Mouse (Mus musculus): Measurements from ENCODE around the gene Prkaca. TPM values are rescaled to one million over a fixed set of nuclear protein-coding genes. Genes with fewer than 3 reads are reported as not detected.

The Prkaca gene
- polyA plus RNA-seq, 1 experiment from 2014 or later = 215 TPM

DNA sequence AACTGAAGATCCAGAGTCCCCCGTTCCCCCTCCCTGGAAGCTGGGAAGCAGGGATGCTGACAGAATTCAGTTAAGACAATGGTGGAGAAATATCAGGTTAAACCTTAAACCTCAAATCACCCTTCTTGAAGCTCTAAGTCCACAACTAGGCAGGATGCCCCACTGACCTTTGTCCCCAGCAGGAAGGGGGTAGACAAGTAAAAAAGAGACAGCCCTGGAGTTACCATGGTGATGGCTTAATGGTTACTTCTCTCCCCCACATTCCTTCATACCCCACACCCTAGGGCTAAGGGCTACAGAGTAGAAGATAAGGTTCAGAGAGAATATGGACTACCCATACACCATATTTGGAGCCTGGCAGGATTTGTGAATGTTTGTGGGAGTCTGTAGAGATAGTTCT, 50.8 kb downstream of the Prkaca start:
- Histone ChIP-seq H3K36me3 (no peaks in the 10 kb centered on the region), H3K27ac (no peak overlapping the region), H3K4me1 (peaks cover 15% of the 10 kb centered on the region; the same call in 1 of the 2 replicates), H3K9me3 (no peaks in the 10 kb centered on the region), H3K27me3 (replicated peaks) (peaks cover 45% of the 10 kb centered on the region), H3K4me3 (no peak overlapping the region), H3K9ac (no peak overlapping the region), H3K4me2 (replicated peaks) (no peak overlapping the region)
- 63% methylated on average over 1 of the region's 1 CpGs for WGBS
- ATAC-seq (ENCODE audit: low FRiP score, low read depth) = no peak

DNA sequence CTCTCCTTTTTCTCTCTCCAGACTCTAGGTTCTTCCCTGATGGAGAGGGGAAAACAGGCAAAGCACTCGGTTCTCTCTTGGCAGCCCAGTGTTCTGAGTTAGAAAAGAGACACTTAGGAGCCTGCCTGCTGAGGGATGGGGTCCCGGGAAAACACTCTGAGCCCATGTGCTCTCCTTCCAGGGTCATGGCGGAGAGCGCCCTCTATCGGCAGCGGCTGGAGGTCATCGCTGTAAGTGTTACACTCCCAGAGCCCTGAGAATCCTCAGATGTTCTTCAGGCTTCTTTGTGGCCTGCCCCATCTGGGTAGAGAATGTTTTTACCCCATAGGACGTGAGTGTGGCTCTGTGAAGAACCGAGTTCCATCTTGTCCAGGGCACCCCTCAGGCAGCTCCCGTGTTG, 51.4 kb downstream of the Prkaca start:
- Histone ChIP-seq H3K9ac (no peak overlapping the region), H3K36me3 (no peaks in the 10 kb centered on the region), H3K4me2 (replicated peaks) (no peak overlapping the region), H3K27ac (no peak overlapping the region), H3K9me3 (no peaks in the 10 kb centered on the region), H3K4me1 (peaks cover 15% of the 10 kb centered on the region; the same call in 1 of the 2 replicates), H3K4me3 (no peak overlapping the region), H3K27me3 (replicated peaks) (peaks cover 45% of the 10 kb centered on the region)
- 10% methylated on average over 10 of the region's 10 CpGs for WGBS
- no peak for ATAC-seq (ENCODE audit: low FRiP score, low read depth)

DNA sequence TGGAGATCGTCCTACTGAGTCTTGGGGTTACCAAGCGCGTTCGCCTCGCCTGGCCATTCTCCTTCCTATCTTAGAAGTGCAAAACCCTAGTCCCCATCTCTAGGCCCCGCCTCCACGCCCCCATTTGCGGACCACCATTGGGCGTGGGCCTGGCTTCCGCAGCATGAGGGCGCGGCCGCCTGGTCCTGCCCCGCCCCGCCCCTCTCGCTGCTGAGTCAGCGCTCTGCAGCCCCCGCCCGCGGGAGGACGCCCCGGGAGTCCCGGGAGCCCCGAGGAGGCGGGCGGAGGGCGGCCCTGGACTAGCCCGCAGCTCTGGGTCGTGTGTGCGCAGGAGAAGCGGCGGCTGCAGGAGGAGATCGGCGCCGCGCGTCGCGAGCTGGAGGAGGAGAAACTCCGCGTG, 53.1 kb downstream of the Prkaca start:
- peaks cover 15% of the 10 kb centered on the region; the same call in 1 of the 2 replicates for H3K4me1 ChIP-seq
- H3K36me3 ChIP-seq = no peaks in the 10 kb centered on the region
- H3K9ac ChIP-seq = peak overlapping the region; percentile 57
- peak overlapping the region; percentile 49 for H3K4me3 ChIP-seq
- no peaks in the 10 kb centered on the region for H3K9me3 ChIP-seq
- peaks cover 38% of the 10 kb centered on the region for H3K27me3 ChIP-seq (replicated peaks)
- ATAC-seq (ENCODE audit: low FRiP score, low read depth) = peak; percentile 60
- no peak overlapping the region for H3K27ac ChIP-seq
- peak overlapping the region; percentile 88 for H3K4me2 ChIP-seq (replicated peaks)
- WGBS = 1% methylated on average over 41 of the region's 41 CpGs

DNA sequence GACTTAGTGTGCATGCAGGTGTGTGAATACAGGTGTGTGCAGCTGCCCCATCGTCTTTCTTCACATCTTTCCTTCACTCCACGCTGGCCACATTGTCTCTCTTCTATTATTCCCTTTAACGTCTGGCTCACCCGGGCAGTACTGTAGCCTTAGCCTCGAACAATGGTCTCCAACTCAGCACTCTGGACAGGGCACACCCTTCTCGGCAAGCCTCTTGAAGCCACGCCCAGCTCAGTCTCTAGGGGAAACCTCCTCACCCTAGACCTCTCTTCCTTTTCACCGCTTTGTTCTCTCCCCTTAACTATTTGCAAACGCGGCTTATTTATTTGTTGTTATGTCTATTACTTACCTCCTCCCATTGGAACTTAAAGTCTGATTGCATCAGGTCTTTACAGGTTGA, 54.7 kb downstream of the Prkaca start:
- no peaks in the 10 kb centered on the region for H3K36me3 ChIP-seq
- peaks cover 10% of the 10 kb centered on the region; the same call in 1 of the 2 replicates for H3K4me1 ChIP-seq
- ATAC-seq (ENCODE audit: low FRiP score, low read depth) = no peak
- H3K27me3 ChIP-seq (replicated peaks) = peaks cover 31% of the 10 kb centered on the region
- no peak overlapping the region for H3K4me3 ChIP-seq
- no peak overlapping the region for H3K27ac ChIP-seq
- WGBS = 13% methylated on average over 10 of the region's 10 CpGs
- no peaks in the 10 kb centered on the region for H3K9me3 ChIP-seq
- H3K9ac ChIP-seq = no peak overlapping the region
- H3K4me2 ChIP-seq (replicated peaks) = no peak overlapping the region

DNA sequence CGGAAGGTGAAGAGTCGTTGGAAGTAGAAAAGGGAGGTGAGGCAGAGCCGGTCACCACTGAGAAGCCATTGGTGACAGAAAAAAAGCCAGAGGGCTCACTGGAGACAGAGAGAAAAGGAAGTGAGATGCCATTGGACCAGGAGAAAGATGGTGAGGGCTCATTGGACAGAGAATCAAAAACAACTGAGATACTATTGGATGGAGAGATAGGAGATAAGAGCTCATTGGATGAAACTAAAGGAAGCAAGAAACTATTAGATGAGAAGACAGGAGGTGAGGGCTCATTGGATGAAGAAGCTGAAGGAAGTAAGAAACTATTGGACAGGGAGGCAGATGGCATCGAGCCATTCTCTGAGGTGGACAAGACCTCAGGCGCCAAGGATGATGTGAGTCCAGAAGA, 56.5 kb downstream of the Prkaca start:
- no peaks in the 10 kb centered on the region for H3K36me3 ChIP-seq
- peaks cover 12% of the 10 kb centered on the region; the same call in 1 of the 2 replicates for H3K4me1 ChIP-seq
- WGBS = 91% methylated on average over 5 of the region's 5 CpGs
- H3K27ac ChIP-seq = no peak overlapping the region
- peaks cover 29% of the 10 kb centered on the region for H3K27me3 ChIP-seq (replicated peaks)
- H3K9ac ChIP-seq = no peak overlapping the region
- no peak for ATAC-seq (ENCODE audit: low FRiP score, low read depth)
- H3K4me2 ChIP-seq (replicated peaks) = no peak overlapping the region
- no peaks in the 10 kb centered on the region for H3K9me3 ChIP-seq
- H3K4me3 ChIP-seq = no peak overlapping the region

DNA sequence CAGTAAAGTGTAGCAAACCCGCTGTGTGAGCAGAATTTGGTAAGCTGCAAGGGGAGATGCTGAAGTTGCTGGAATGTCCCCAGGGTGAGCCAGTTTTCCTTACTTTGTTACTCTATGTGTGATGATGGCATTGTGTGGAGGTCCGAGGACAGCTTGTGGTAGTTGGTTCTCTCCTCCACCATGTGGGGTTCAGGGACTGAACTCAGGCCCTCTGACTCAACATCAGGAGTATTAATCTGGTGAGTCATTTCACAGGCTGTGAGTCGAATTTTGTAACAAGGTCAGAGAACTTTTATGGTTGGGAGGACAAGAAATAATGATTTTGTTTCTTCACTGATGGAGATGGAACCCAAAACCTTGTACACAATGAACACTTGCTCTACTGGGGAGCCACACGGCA, 60.0 kb downstream of the Prkaca start:
- peaks cover 17% of the 10 kb centered on the region; the same call in 1 of the 2 replicates for H3K27me3 ChIP-seq (replicated peaks)
- no peak overlapping the region for H3K9ac ChIP-seq
- H3K27ac ChIP-seq = no peak overlapping the region
- H3K36me3 ChIP-seq = no peaks in the 10 kb centered on the region
- no peak overlapping the region for H3K4me2 ChIP-seq (replicated peaks)
- 78% methylated on average over 4 of the region's 4 CpGs for WGBS
- 0 out of 2 replicates have a peak, but pooled peaks cover 2% of the 10 kb centered on the region for H3K4me1 ChIP-seq
- no peak for ATAC-seq (ENCODE audit: low FRiP score, low read depth)
- no peaks in the 10 kb centered on the region for H3K9me3 ChIP-seq
- H3K4me3 ChIP-seq = no peak overlapping the region

DNA sequence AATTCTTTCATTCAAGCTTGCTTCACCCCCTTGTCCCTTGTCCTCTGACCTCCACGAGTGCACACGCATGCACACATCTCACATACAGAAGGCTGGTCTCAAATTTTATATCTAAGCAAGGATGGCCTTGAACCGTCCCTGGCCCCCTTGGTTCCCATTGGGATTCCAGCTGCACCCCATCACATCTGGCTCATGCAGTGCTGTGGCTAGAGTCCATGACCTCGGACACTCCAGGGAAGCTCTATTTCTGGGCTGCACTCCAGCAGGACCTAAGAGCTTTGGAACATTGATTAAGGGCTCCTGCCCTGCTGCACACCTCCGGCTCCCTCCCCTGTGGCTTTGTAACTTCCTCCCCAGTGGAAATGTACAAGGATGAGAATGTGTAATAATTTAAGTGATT, 65.2 kb downstream of the Prkaca start:
- H3K4me3 ChIP-seq = no peak overlapping the region
- H3K4me1 ChIP-seq = peaks cover 12% of the 10 kb centered on the region
- no peak overlapping the region for H3K9ac ChIP-seq
- peaks cover 36% of the 10 kb centered on the region for H3K27me3 ChIP-seq (replicated peaks)
- ATAC-seq (ENCODE audit: low FRiP score, low read depth) = no peak
- H3K27ac ChIP-seq = no peak overlapping the region
- WGBS = 85% methylated on average over 5 of the region's 5 CpGs
- no peaks in the 10 kb centered on the region for H3K36me3 ChIP-seq
- H3K9me3 ChIP-seq = no peaks in the 10 kb centered on the region
- no peak overlapping the region for H3K4me2 ChIP-seq (replicated peaks)

DNA sequence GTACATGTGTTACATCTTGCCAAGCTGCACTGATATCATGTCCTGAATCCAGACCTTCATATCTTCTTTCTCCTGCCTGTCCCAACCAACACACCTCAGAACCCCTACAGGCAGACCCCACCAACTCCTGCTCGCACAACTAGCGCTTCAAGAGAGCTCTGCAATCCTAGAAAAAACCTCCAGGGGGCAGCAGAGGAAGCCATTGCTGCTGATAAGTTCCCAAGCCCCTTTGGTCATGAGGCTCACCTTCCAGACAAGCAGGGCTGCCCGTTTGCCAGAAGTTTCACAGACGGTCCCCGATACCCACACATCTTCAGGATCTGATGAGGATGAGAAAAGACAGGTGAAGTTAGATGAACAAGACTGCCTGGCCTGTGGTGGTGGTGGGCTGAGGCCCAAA, 66.3 kb downstream of the Prkaca start:
- H3K4me1 ChIP-seq = peaks cover 15% of the 10 kb centered on the region
- H3K9me3 ChIP-seq = no peaks in the 10 kb centered on the region
- 10% methylated on average over 5 of the region's 5 CpGs for WGBS
- H3K27ac ChIP-seq = no peak overlapping the region
- no peak overlapping the region for H3K4me3 ChIP-seq
- no peaks in the 10 kb centered on the region for H3K36me3 ChIP-seq
- H3K27me3 ChIP-seq (replicated peaks) = peaks cover 47% of the 10 kb centered on the region
- peak; percentile 35 for ATAC-seq (ENCODE audit: low FRiP score, low read depth)
- H3K9ac ChIP-seq = no peak overlapping the region
- no peak overlapping the region for H3K4me2 ChIP-seq (replicated peaks)

DNA sequence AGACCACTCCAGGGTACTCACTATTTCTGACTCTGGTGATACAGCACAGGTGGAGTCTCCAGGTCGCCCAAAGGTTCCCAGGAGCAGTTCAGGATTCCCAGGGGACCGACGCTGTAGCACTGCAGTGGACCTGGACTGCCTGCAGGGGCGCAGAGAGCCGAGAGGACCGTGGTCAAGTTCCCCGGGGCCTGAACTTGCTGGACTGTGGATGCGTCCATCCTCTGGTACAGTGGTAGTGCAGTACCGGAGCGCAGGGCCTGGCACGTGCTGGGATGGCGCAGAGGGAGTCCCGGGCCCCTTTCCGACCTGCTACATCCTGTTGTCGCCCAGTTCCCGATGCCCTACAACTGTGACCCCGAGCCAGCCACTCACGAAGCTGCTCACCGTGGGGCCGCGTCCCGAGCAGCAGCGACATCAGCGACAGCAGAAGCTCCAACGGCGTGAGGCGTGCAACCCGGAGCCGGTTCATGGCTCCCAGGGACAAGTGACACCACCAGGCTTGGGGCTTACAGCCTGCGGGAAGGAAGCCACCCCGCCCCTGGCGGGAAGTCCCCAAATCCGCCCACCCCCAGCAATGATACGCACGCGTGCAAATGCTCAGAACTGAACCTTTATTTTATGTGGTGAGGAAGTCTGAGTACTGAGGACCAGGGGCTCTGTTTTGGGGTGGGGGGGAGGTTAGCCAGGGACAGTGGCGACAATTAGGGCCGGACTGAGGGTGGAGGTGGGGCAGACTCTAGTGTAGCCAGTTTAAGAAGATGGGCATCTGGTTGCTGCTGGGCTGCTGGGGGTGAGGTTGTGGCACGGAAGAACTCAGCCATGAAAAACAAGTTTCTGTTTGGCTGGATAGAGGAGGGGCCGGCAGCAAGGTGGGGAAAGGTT, 69.5 kb downstream of the Prkaca start, which contains the start of gene Il27ra:
Gene Il27ra (minus strand): TSS at position 524 of the 882 bp plus-strand sequence.
- peak within 1 kb of the TSS; percentile 31 for H3K4me3 ChIP-seq
- H3K9ac ChIP-seq = no peak within 1 kb of the TSS
- H3K36me3 ChIP-seq = no peaks in the 10 kb centered on the region
- ATAC-seq (ENCODE audit: low FRiP score, low read depth) = peak; percentile 48; the same call in 1 of the 2 replicates
- H3K27me3 ChIP-seq (replicated peaks) = peaks cover 59% of the 10 kb centered on the region
- no peaks in the 10 kb centered on the region for H3K9me3 ChIP-seq
- peaks cover 18% of the 10 kb centered on the region for H3K4me1 ChIP-seq
- WGBS = 7% methylated on average over 40 of the region's 40 CpGs
- H3K27ac ChIP-seq = no peak within 1 kb of the TSS
- H3K4me2 ChIP-seq (replicated peaks) = peak within 1 kb of the TSS; percentile 65

DNA sequence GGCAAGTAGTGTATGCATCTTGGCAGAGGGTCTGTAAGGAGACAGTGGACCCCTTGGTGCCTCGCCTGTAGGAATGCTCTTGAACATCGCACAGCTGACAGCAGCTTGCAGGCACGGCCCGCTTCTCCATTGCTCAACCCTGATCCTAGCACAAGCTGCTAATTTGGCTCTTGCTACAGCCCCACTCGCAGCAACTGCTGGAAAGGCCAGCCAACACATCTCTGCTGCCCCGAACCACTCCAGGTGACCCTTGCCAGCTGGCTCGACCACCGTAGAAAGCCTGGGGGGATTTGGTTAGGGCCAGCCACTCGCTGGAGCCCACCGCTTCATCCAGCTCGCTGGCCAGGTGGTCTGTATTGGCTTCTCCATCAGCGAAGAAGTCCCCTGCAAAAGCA, 70.2 kb downstream of the Prkaca start:
- Histone ChIP-seq H3K27ac (no peak overlapping the region), H3K4me1 (peaks cover 18% of the 10 kb centered on the region), H3K9me3 (no peaks in the 10 kb centered on the region), H3K4me2 (replicated peaks) (no peak overlapping the region), H3K36me3 (no peaks in the 10 kb centered on the region), H3K27me3 (replicated peaks) (peaks cover 59% of the 10 kb centered on the region), H3K4me3 (peak overlapping the region; percentile 5; the same call in 1 of the 2 replicates), H3K9ac (no peak overlapping the region)
- no peak for ATAC-seq (ENCODE audit: low FRiP score, low read depth)
- WGBS = 39% methylated on average over 12 of the region's 12 CpGs

DNA sequence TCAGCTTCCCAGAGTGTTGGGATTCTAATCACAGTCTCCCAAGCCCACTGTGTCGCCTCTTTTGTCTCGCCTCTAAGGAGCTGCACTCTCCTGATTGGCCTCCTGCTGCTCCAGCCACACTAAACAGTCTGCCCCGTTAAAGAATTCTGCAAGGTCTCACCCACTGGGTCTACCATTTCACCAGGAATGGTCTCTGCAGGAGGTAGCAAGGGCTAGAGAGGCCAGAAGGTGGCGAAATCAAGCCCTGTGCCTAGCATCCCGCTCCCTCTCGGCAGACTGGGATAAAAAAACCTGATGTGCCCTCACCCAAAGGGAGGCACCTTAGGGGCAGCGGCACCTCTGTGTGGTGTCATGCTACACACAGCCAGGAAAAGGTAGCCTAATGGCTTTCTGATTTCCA, 71.3 kb downstream of the Prkaca start:
- no peaks in the 10 kb centered on the region for H3K36me3 ChIP-seq
- no peak overlapping the region for H3K9ac ChIP-seq
- no peak for ATAC-seq (ENCODE audit: low FRiP score, low read depth)
- no peaks in the 10 kb centered on the region for H3K9me3 ChIP-seq
- 3% methylated on average over 7 of the region's 7 CpGs for WGBS
- 0 out of 2 replicates have a peak overlapping the region, but pooled peaks have one; percentile 27 for H3K4me2 ChIP-seq (replicated peaks)
- H3K4me1 ChIP-seq = peaks cover 18% of the 10 kb centered on the region
- H3K27ac ChIP-seq = no peak overlapping the region
- H3K4me3 ChIP-seq = no peak overlapping the region
- peaks cover 59% of the 10 kb centered on the region for H3K27me3 ChIP-seq (replicated peaks)

DNA sequence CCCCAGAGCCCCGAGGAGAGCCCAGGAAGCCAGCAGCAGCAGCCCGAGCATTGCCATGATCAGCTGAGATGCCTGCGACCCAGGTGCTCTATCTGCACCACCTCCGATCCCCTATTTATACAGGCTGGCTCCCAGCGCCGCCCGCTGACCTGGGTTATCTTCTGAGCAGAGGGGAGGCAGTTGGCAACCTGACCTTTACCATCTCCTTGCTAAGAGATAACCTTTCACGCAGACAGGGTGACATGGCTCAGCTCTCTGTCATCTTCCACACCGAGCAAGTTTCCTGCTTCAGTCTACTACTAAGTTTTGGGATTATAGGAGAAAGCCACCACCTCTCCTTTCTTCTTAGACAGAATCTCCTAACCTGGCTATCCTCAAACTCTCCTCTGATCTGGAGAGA, 72.1 kb downstream of the Prkaca start, which contains the start of gene Rln3:
Gene Rln3 (minus strand): TSS at position 101 of the 400 bp plus-strand sequence.
- Histone ChIP-seq H3K36me3 (no peaks in the 10 kb centered on the region), H3K27ac (no peak within 1 kb of the TSS), H3K9ac (no peak within 1 kb of the TSS), H3K27me3 (replicated peaks) (peaks cover 59% of the 10 kb centered on the region), H3K9me3 (no peaks in the 10 kb centered on the region), H3K4me3 (0 out of 2 replicates have a peak within 1 kb of the TSS, but pooled peaks have one; percentile 11), H3K4me1 (peaks cover 18% of the 10 kb centered on the region), H3K4me2 (replicated peaks) (peak within 1 kb of the TSS; percentile 27; the same call in 1 of the 2 replicates)
- 8% methylated on average over 9 of the region's 9 CpGs for WGBS
- ATAC-seq (ENCODE audit: low FRiP score, low read depth) = no peak
